Mouse (Mus musculus) intestine, embryonic 16.5 days (tissue): ENCODE measurements around the gene Hnrnpr. TPM values are rescaled to one million over a fixed set of nuclear protein-coding genes. Genes with fewer than 3 reads are reported as not detected.

ENCODE experiments used
- ATAC-seq: fragments of 200-750 bp; cut with Nextera tagmentation; 2 replicates; pipeline ENCODE4 v1.8.0; 2017; ENCODE audit warnings: moderate TSS enrichment, moderate library complexity
- H3K27ac ChIP-seq: fragments of 300-500 bp; sonication (generic); 2 replicates; pipeline ENCODE4 v1.5.1; 2014; ENCODE audit warnings: mild to moderate bottlenecking, low read length
- H3K27me3 ChIP-seq: fragments of 300-500 bp; sonication (generic); replicated peaks from 2 replicates; pipeline ENCODE4 v1.6.1; 2014; ENCODE audit warnings: low read length, control low read depth, mixed read lengths; ENCODE audit not compliant: control insufficient read depth, insufficient read depth
- H3K36me3 ChIP-seq: fragments of 300-500 bp; sonication (generic); 2 replicates; pipeline ENCODE4 v1.6.1; 2014; ENCODE audit warnings: low read length, control low read depth; ENCODE audit not compliant: control insufficient read depth, insufficient read depth
- H3K4me1 ChIP-seq: fragments of 300-500 bp; sonication (generic); 2 replicates; pipeline ENCODE4 v1.6.1; 2014; ENCODE audit warnings: low read length, control low read depth, mixed read lengths; ENCODE audit not compliant: control insufficient read depth, insufficient read depth
- H3K4me2 ChIP-seq: fragments of 300-500 bp; sonication (generic); 2 replicates; pipeline ENCODE4 v1.6.1; 2014; ENCODE audit warnings: low read depth, low read length, control low read depth
- H3K4me3 ChIP-seq: fragments of 300-500 bp; sonication (generic); 2 replicates; pipeline ENCODE4 v1.5.1; 2014; ENCODE audit warnings: mild to moderate bottlenecking, low read length
- H3K9ac ChIP-seq: fragments of 300-500 bp; sonication (generic); 2 replicates; pipeline ENCODE4 v1.6.1; 2014; ENCODE audit warnings: low read depth, low read length
- H3K9me3 ChIP-seq: fragments of 300-500 bp; sonication (generic); 2 replicates; pipeline ENCODE4 v1.6.1; 2016; ENCODE audit warnings: low read length, control low read depth; ENCODE audit not compliant: control insufficient read depth
- WGBS: fragments of 180-500 bp; shearing (Covaris S2); extraction: QIAGEN DNeasy Blood & Tissue Kit; methylation state at CpG from one replicate; pipeline ENCODE4 v1.1.7; 2014; 5-methylcytosine and 5-hydroxymethylcytosine counted together
- polyA plus RNA-seq: library from polyadenylated mRNA; unstranded; fragments of >200 nt; fragmentation: Nextera tagmentation; extraction: Ambion mirVana; gene quantifications from 2 replicates; pipeline ENCODE4 v1.2.1, GENCODE M21; 2015

Hnrnpr gene
- polyA plus RNA-seq, 1 experiment from 2014 or later = 106 TPM

DNA sequence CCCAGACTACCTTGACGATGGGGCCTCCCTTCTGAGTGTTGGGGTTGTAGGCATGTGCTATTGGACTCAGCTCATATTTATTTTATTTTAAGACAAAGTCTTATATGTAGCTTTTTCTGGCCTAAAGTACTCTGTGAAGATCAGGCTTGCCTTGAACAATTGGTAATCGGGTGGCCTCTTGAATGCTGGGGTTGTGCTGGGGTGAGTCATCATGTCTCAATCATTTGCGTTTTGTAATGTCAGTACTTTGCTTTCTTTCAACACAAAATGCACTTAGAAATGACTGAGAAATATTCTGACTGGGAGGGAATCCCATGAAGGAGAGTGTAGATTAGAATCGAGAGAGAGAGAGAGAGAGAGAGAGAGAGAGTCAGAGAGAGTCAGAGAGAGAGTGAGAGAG is 9.3 kb downstream of the Hnrnpr start:
- ATAC-seq = no peak
- H3K4me1 ChIP-seq = no peaks in the 10 kb centered on the region
- no peak overlapping the region for H3K4me3 ChIP-seq
- WGBS = 82% methylated on average over 4 of the region's 4 CpGs
- H3K27me3 ChIP-seq = no peaks in the 10 kb centered on the region
- no peaks in the 10 kb centered on the region for H3K9me3 ChIP-seq
- no peak overlapping the region for H3K4me2 ChIP-seq
- H3K9ac ChIP-seq = no peak overlapping the region
- no peak overlapping the region for H3K27ac ChIP-seq
- peaks cover 4% of the 10 kb centered on the region for H3K36me3 ChIP-seq

GRCm38 (mm10) chr4:136324226-136324625 is 13.5 kb downstream of the Hnrnpr start:
- 47% methylated on average over 2 of the region's 2 CpGs for WGBS
- Histone ChIP-seq H3K9ac (no peak overlapping the region), H3K4me1 (no peaks in the 10 kb centered on the region), H3K9me3 (no peaks in the 10 kb centered on the region), H3K36me3 (peaks cover under 1% of the 10 kb centered on the region; the same call in 1 of the 2 replicates), H3K4me2 (no peak overlapping the region), H3K27me3 (no peaks in the 10 kb centered on the region), H3K27ac (no peak overlapping the region), H3K4me3 (no peak overlapping the region)
- no peak for ATAC-seq

DNA sequence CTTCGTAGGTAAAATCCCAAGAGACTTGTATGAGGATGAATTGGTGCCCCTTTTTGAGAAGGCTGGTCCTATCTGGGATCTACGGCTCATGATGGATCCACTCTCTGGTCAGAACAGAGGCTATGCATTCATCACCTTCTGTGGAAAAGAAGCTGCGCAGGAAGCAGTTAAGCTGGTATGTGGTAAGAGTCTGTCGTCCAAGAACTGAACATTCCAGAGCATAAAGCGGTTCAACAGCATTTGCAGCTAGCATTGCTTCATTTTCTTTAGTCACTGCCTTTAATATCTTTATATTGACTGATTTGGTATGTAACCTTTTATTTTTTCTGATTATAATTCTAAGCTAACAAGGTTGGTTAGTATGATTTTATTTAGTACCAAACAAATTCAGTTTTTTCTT is 16.5 kb downstream of the Hnrnpr start:
- H3K27ac ChIP-seq = no peak overlapping the region
- no peaks in the 10 kb centered on the region for H3K36me3 ChIP-seq
- H3K4me2 ChIP-seq = no peak overlapping the region
- H3K4me1 ChIP-seq = no peaks in the 10 kb centered on the region
- ATAC-seq = no peak
- no peak overlapping the region for H3K4me3 ChIP-seq
- no peaks in the 10 kb centered on the region for H3K9me3 ChIP-seq
- no peaks in the 10 kb centered on the region for H3K27me3 ChIP-seq
- no peak overlapping the region for H3K9ac ChIP-seq
- 79% methylated on average over 5 of the region's 5 CpGs for WGBS

DNA sequence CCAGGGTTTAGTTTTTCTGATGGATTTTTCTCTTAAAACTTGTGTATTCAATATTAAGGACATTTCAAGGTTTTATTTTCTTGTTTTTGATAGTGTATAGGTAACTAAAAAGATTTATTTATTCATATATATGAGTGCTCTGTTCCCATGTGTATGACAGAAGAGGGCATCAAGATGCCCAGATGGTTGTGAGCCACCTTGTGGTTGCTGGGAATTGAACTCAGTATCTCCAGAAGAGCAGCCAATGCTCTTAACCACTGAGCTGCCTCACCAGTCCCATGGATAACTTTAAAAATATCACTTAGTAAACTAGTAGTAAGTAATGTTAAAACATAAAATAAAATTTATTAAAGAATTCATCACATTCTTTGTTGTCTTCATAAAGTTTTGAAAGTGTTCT is 17.4 kb downstream of the Hnrnpr start:
- no peak for ATAC-seq
- H3K36me3 ChIP-seq = no peaks in the 10 kb centered on the region
- no peaks in the 10 kb centered on the region for H3K9me3 ChIP-seq
- no peak overlapping the region for H3K9ac ChIP-seq
- H3K4me3 ChIP-seq = no peak overlapping the region
- no peak overlapping the region for H3K27ac ChIP-seq
- H3K4me2 ChIP-seq = no peak overlapping the region
- no peaks in the 10 kb centered on the region for H3K27me3 ChIP-seq
- no peaks in the 10 kb centered on the region for H3K4me1 ChIP-seq

GRCm38 (mm10) chr4:136331709-136332108 is 21.0 kb downstream of the Hnrnpr start:
- Histone ChIP-seq H3K4me1 (no peaks in the 10 kb centered on the region), H3K4me2 (no peak overlapping the region), H3K36me3 (0 out of 2 replicates have a peak, but pooled peaks cover 8% of the 10 kb centered on the region), H3K4me3 (no peak overlapping the region), H3K27me3 (no peaks in the 10 kb centered on the region), H3K27ac (no peak overlapping the region), H3K9me3 (no peaks in the 10 kb centered on the region), H3K9ac (no peak overlapping the region)
- no peak for ATAC-seq
- WGBS = 89% methylated on average over 3 of the region's 3 CpGs

GRCm38 (mm10) chr4:136333191-136333590 is 22.4 kb downstream of the Hnrnpr start:
- ATAC-seq = no peak
- Histone ChIP-seq H3K4me2 (no peak overlapping the region), H3K27me3 (no peaks in the 10 kb centered on the region), H3K9me3 (no peaks in the 10 kb centered on the region), H3K4me1 (no peaks in the 10 kb centered on the region), H3K36me3 (0 out of 2 replicates have a peak, but pooled peaks cover 10% of the 10 kb centered on the region), H3K4me3 (no peak overlapping the region), H3K9ac (no peak overlapping the region), H3K27ac (no peak overlapping the region)
- 74% methylated on average over 3 of the region's 3 CpGs for WGBS

GRCm38 (mm10) chr4:136335065-136335464 is 24.3 kb downstream of the Hnrnpr start:
- H3K4me3 ChIP-seq = no peak overlapping the region
- WGBS = 61% methylated on average over 2 of the region's 2 CpGs
- no peaks in the 10 kb centered on the region for H3K4me1 ChIP-seq
- no peak for ATAC-seq
- H3K27ac ChIP-seq = no peak overlapping the region
- H3K36me3 ChIP-seq = 0 out of 2 replicates have a peak, but pooled peaks cover 13% of the 10 kb centered on the region
- H3K9ac ChIP-seq = no peak overlapping the region
- H3K9me3 ChIP-seq = no peaks in the 10 kb centered on the region
- no peak overlapping the region for H3K4me2 ChIP-seq
- H3K27me3 ChIP-seq = no peaks in the 10 kb centered on the region

- 65% methylated on average over 4 of the region's 4 CpGs for WGBS
- ATAC-seq = no peak
- Histone ChIP-seq H3K36me3 (0 out of 2 replicates have a peak, but pooled peaks cover 13% of the 10 kb centered on the region), H3K27me3 (no peaks in the 10 kb centered on the region), H3K4me2 (no peak overlapping the region), H3K27ac (no peak overlapping the region), H3K9ac (no peak overlapping the region), H3K4me1 (no peaks in the 10 kb centered on the region), H3K9me3 (no peaks in the 10 kb centered on the region), H3K4me3 (no peak overlapping the region)
These were observed 26.4 kb downstream of the Hnrnpr start for GRCm38 (mm10) chr4:136337129-136337528.

DNA sequence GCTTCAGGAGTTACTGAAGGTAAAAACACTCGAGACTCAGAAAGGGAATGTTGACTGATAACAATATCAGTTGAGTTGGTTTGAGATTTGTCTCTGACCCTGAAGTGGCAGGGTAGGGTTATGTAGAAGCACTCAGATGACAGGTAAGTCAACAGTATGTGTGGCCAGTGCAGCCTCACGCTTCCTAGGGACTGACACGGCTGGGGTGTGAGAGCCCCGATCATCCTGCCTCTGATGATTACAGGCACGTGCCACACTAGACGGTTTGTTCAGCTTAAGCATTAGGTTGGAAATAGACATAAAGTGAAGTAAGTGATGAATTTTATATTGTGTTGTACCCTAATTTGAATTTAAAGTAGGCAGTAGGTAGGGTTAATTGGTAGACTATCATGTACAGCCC is 38.9 kb downstream of the Hnrnpr start:
- Histone ChIP-seq H3K9ac (no peak overlapping the region), H3K4me2 (no peak overlapping the region), H3K27ac (no peak overlapping the region), H3K9me3 (no peaks in the 10 kb centered on the region), H3K4me3 (no peak overlapping the region), H3K4me1 (no peaks in the 10 kb centered on the region), H3K36me3 (peaks cover 8% of the 10 kb centered on the region), H3K27me3 (no peaks in the 10 kb centered on the region)
- ATAC-seq = no peak
- 73% methylated on average over 6 of the region's 6 CpGs for WGBS

GRCm38 (mm10) chr4:136357026-136357425 is 46.3 kb downstream of the Hnrnpr start:
- H3K9ac ChIP-seq = no peak overlapping the region
- no peak overlapping the region for H3K4me2 ChIP-seq
- H3K27me3 ChIP-seq = no peaks in the 10 kb centered on the region
- H3K9me3 ChIP-seq = no peaks in the 10 kb centered on the region
- H3K4me1 ChIP-seq = no peaks in the 10 kb centered on the region
- ATAC-seq = no peak
- 60% methylated on average over 6 of the region's 6 CpGs for WGBS
- no peak overlapping the region for H3K4me3 ChIP-seq
- no peak overlapping the region for H3K27ac ChIP-seq
- no peaks in the 10 kb centered on the region; the same call in 1 of the 2 replicates for H3K36me3 ChIP-seq
